Mouse (Mus musculus) midbrain, embryonic 11.5 days (tissue): ENCODE measurements at regions not wholly inside any gene's neighbourhood (a gene's known extent, or its start where the extent isn't known, plus 50 kb on each side); places are given as distances from the start of the nearest gene placed in this dataset.

Experiments used
- ATAC-seq: fragments of 200-750 bp; cut with Nextera tagmentation; 2 replicates; pipeline ENCODE4 v1.8.0; 2017; ENCODE audit warnings: moderate TSS enrichment, moderate library complexity; ENCODE audit not compliant: low FRiP score
- DNase-seq: peaks from one replicate; pipeline ENCODE4 v3.0.0; 2015; ENCODE audit warnings: low spot score; ENCODE audit errors: missing footprints
- H3K27ac ChIP-seq: fragments of 300-500 bp; sonication (generic); 2 replicates; pipeline ENCODE4 v1.5.1; 2014; ENCODE audit warnings: low read depth, low read length
- H3K27me3 ChIP-seq: fragments of 300-500 bp; sonication (generic); 2 replicates; pipeline ENCODE4 v1.6.1; 2014; ENCODE audit warnings: mild to moderate bottlenecking, low read length, moderate library complexity, mixed read lengths; ENCODE audit not compliant: control insufficient read depth, insufficient read depth
- H3K36me3 ChIP-seq: fragments of 300-500 bp; sonication (generic); 2 replicates; pipeline ENCODE4 v1.6.1; 2014; ENCODE audit warnings: mild to moderate bottlenecking, low read length, moderate library complexity, mixed read lengths; ENCODE audit not compliant: control insufficient read depth, insufficient read depth
- H3K4me1 ChIP-seq: fragments of 300-500 bp; sonication (generic); 2 replicates; pipeline ENCODE4 v1.6.1; 2014; ENCODE audit warnings: low read length; ENCODE audit not compliant: control insufficient read depth, insufficient read depth
- H3K4me2 ChIP-seq: fragments of 300-500 bp; sonication (generic); 2 replicates; pipeline ENCODE4 v1.6.1; 2014; ENCODE audit warnings: mild to moderate bottlenecking, moderate library complexity
- H3K4me3 ChIP-seq: fragments of 300-500 bp; sonication (generic); 2 replicates; pipeline ENCODE4 v1.5.1; 2014; ENCODE audit warnings: low read depth, low read length
- H3K9ac ChIP-seq: fragments of 300-500 bp; sonication (generic); 2 replicates; pipeline ENCODE4 v1.6.1; 2014; ENCODE audit warnings: low read length
- H3K9me3 ChIP-seq: fragments of 300-500 bp; sonication (generic); 2 replicates; pipeline ENCODE4 v1.6.1; 2016; ENCODE audit warnings: low read length; ENCODE audit not compliant: control insufficient read depth
- WGBS: fragments of 180-500 bp; shearing (Covaris S2); extraction: QIAGEN DNeasy Blood & Tissue Kit; methylation state at CpG from one replicate; pipeline ENCODE4 v1.1.7; 2014; 5-methylcytosine and 5-hydroxymethylcytosine counted together

GRCm38 (mm10) chr1:19528871-19529270 is 320.2 kb downstream of the Tfap2b start:
- H3K9ac ChIP-seq, result no peak overlapping the region
- no peak overlapping the region for H3K27ac ChIP-seq
- 90% methylated on average over 1 of the region's 1 CpGs for WGBS
- no peak for ATAC-seq
- no peaks in the 10 kb centered on the region for H3K4me1 ChIP-seq
- no peaks in the 10 kb centered on the region for H3K27me3 ChIP-seq
- DNase-seq, result no peak
- H3K36me3 ChIP-seq, result no peaks in the 10 kb centered on the region
- H3K4me2 ChIP-seq, result no peak overlapping the region
- no peaks in the 10 kb centered on the region for H3K9me3 ChIP-seq
- H3K4me3 ChIP-seq, result no peak overlapping the region

- DNase-seq (no peak), ATAC-seq (no peak)
- no peaks in the 10 kb centered on the region for H3K4me1 ChIP-seq
- H3K4me3 ChIP-seq, result no peak overlapping the region
- WGBS, result 79% methylated on average over 1 of the region's 1 CpGs
- no peak overlapping the region for H3K27ac ChIP-seq
- H3K36me3 ChIP-seq, result no peaks in the 10 kb centered on the region
- no peaks in the 10 kb centered on the region for H3K27me3 ChIP-seq
- H3K9ac ChIP-seq, result no peak overlapping the region
- H3K9me3 ChIP-seq, result no peaks in the 10 kb centered on the region
- no peak overlapping the region for H3K4me2 ChIP-seq
These were observed 322.7 kb downstream of the Tfap2b start for GRCm38 (mm10) chr1:19531406-19531805.

GRCm38 (mm10) chr1:19534990-19535389 is 326.3 kb downstream of the Tfap2b start:
- H3K27ac ChIP-seq, result no peak overlapping the region
- no peak overlapping the region for H3K4me2 ChIP-seq
- no peak overlapping the region for H3K9ac ChIP-seq
- H3K9me3 ChIP-seq, result no peaks in the 10 kb centered on the region
- H3K27me3 ChIP-seq, result no peaks in the 10 kb centered on the region
- ATAC-seq (no peak), DNase-seq (no peak)
- H3K36me3 ChIP-seq, result no peaks in the 10 kb centered on the region
- 76% methylated on average over 2 of the region's 2 CpGs for WGBS
- H3K4me1 ChIP-seq, result no peaks in the 10 kb centered on the region
- H3K4me3 ChIP-seq, result no peak overlapping the region

GRCm38 (mm10) chr1:19543011-19543410 is 334.3 kb downstream of the Tfap2b start:
- no peaks in the 10 kb centered on the region for H3K27me3 ChIP-seq
- H3K4me2 ChIP-seq, result no peak overlapping the region
- no peaks in the 10 kb centered on the region for H3K9me3 ChIP-seq
- ATAC-seq, result no peak
- H3K4me3 ChIP-seq, result no peak overlapping the region
- no peak for DNase-seq
- H3K27ac ChIP-seq, result no peak overlapping the region
- H3K36me3 ChIP-seq, result no peaks in the 10 kb centered on the region
- no peak overlapping the region for H3K9ac ChIP-seq
- H3K4me1 ChIP-seq, result no peaks in the 10 kb centered on the region
- 82% methylated on average over 1 of the region's 1 CpGs for WGBS

- H3K4me3 ChIP-seq, result no peak overlapping the region
- WGBS, result 51% methylated on average over 3 of the region's 3 CpGs
- H3K4me1 ChIP-seq, result no peaks in the 10 kb centered on the region
- no peaks in the 10 kb centered on the region for H3K27me3 ChIP-seq
- no peak overlapping the region for H3K9ac ChIP-seq
- no peak overlapping the region for H3K27ac ChIP-seq
- DNase-seq, result no peak
- no peaks in the 10 kb centered on the region for H3K9me3 ChIP-seq
- no peak overlapping the region for H3K4me2 ChIP-seq
- peak; percentile 27; the same call in 1 of the 2 replicates for ATAC-seq
- no peaks in the 10 kb centered on the region for H3K36me3 ChIP-seq
These were observed 357.0 kb downstream of the Tfap2b start for GRCm38 (mm10) chr1:19565755-19566154.

- no peak for DNase-seq
- ATAC-seq, result 0 out of 2 replicates have a peak, but pooled peaks have one; percentile 54
- H3K27ac ChIP-seq, result no peak overlapping the region
These were observed 374.6 kb downstream of the Tfap2b start for GRCm38 (mm10) chr1:19583071-19584034.

GRCm38 (mm10) chr1:19605506-19605905 is 396.8 kb downstream of the Tfap2b start:
- no peak overlapping the region for H3K4me2 ChIP-seq
- no peaks in the 10 kb centered on the region for H3K27me3 ChIP-seq
- 77% methylated on average over 7 of the region's 7 CpGs for WGBS
- no peak overlapping the region for H3K4me3 ChIP-seq
- no peaks in the 10 kb centered on the region for H3K36me3 ChIP-seq
- no peak for ATAC-seq
- H3K27ac ChIP-seq, result no peak overlapping the region
- H3K9ac ChIP-seq, result no peak overlapping the region
- no peaks in the 10 kb centered on the region for H3K9me3 ChIP-seq
- no peak for DNase-seq
- H3K4me1 ChIP-seq, result no peaks in the 10 kb centered on the region

More at GRCm38 (mm10) chr1:19583071-19584034, 374.6 kb downstream of the Tfap2b start:
- no peaks in the 10 kb centered on the region for H3K27me3 ChIP-seq
- H3K9me3 ChIP-seq, result no peaks in the 10 kb centered on the region
- WGBS, result 41% methylated on average over 12 of the region's 12 CpGs
- no peaks in the 10 kb centered on the region for H3K36me3 ChIP-seq
- no peak overlapping the region for H3K4me3 ChIP-seq
- H3K4me2 ChIP-seq, result no peak overlapping the region
- H3K4me1 ChIP-seq, result no peaks in the 10 kb centered on the region
- no peak overlapping the region for H3K9ac ChIP-seq

- no peak overlapping the region for H3K27ac ChIP-seq
- H3K27me3 ChIP-seq, result no peaks in the 10 kb centered on the region
- H3K9me3 ChIP-seq, result no peaks in the 10 kb centered on the region
- no peak overlapping the region for H3K9ac ChIP-seq
- no peaks in the 10 kb centered on the region for H3K36me3 ChIP-seq
- ATAC-seq (no peak), DNase-seq (no peak)
- H3K4me2 ChIP-seq, result no peak overlapping the region
- 83% methylated on average over 4 of the region's 4 CpGs for WGBS
- H3K4me3 ChIP-seq, result no peak overlapping the region
- no peaks in the 10 kb centered on the region for H3K4me1 ChIP-seq
These were observed 407.0 kb downstream of the Tfap2b start for GRCm38 (mm10) chr1:19615688-19616087.

- 86% methylated on average over 8 of the region's 8 CpGs for WGBS
- Histone ChIP-seq H3K9ac (no peak overlapping the region), H3K9me3 (no peaks in the 10 kb centered on the region), H3K4me1 (no peaks in the 10 kb centered on the region), H3K27me3 (no peaks in the 10 kb centered on the region), H3K4me3 (no peak overlapping the region), H3K4me2 (no peak overlapping the region), H3K27ac (no peak overlapping the region), H3K36me3 (no peaks in the 10 kb centered on the region)
- DNase-seq (no peak), ATAC-seq (no peak)
These were observed 430.4 kb downstream of the Tfap2b start for GRCm38 (mm10) chr1:19639136-19639535.
